Mouse (Mus musculus): Measurements from ENCODE around the gene Ascc1.

DNA sequence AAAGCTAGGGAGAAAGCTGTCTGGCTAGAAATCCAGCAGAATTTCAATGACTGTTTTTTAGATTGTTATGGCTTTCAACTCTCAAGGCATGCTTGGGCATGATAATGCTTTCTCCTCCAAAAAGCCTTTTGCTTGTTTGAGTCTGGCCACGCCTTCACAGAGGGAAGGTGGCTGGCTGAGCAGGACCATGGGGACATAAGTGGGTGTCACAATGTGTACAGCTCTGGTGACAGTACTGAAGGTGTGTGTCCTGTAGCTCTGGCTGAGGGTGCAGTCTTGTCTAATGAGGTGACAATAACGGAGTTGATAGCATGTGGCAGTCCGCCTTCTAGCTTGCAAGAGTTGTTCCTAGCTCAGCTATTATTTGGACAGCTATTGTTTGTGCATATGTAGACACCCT is 77.6 kb downstream of the Ascc1 start:
- TF ChIP-seq CTCF (IDR thresholded peaks at IDR 0.05; ENCODE audit: low read depth, low read length) (no peak), POLR2A (IDR thresholded peaks at IDR 0.05; ENCODE audit: insufficient read depth, low read length) (no peak)
